Mouse (Mus musculus) small intestine, adult 2 months (tissue): ENCODE results near the gene Mrpl18. TPM values are rescaled to one million over a fixed set of nuclear protein-coding genes. Genes with fewer than 3 reads are reported as not detected.

ENCODE experiments used
- H3K27ac ChIP-seq: fragments of 200-500 bp; 2 replicates; pipeline ENCODE4 v1.5.1; 2012; ENCODE audit warnings: low read depth, low read length, control low read depth, inconsistent platforms; ENCODE audit not compliant: insufficient read depth
- H3K27me3 ChIP-seq: fragments of 200-500 bp; 2 replicates; pipeline ENCODE4 v1.6.1; 2012; ENCODE audit warnings: mild to moderate bottlenecking, moderate library complexity, low read length, inconsistent platforms; ENCODE audit not compliant: control insufficient read depth, insufficient read depth
- H3K36me3 ChIP-seq: fragments of 200-500 bp; 2 replicates; pipeline ENCODE4 v1.6.1; 2012; ENCODE audit warnings: mild to moderate bottlenecking, low read length, control low read depth, inconsistent platforms; ENCODE audit not compliant: control insufficient read depth, insufficient read depth
- H3K4me1 ChIP-seq: fragments of 200-500 bp; 2 replicates; pipeline ENCODE4 v1.6.1; 2012; ENCODE audit warnings: low read length, inconsistent platforms, mixed read lengths; ENCODE audit not compliant: control insufficient read depth, insufficient read depth, insufficient read length
- H3K4me3 ChIP-seq: fragments of 200-500 bp; 2 replicates; pipeline ENCODE4 v1.5.1; 2012; ENCODE audit warnings: low read depth, mild to moderate bottlenecking, control low read depth, inconsistent platforms, low read length, moderate library complexity
- CTCF ChIP-seq: fragments of 200-500 bp; IDR thresholded peaks from 2 replicates; pipeline ENCODE4 v1.5.1; 2012; ENCODE audit warnings: low read depth, mild to moderate bottlenecking, control low read depth, inconsistent platforms, low read length, moderate library complexity, mixed read lengths; ENCODE audit not compliant: insufficient replicate concordance, insufficient read length; ENCODE audit errors: extremely low read depth
- POLR2A ChIP-seq: fragments of 200-500 bp; IDR thresholded peaks from 2 replicates; pipeline ENCODE4 v1.6.1; 2012; ENCODE audit warnings: low read depth, mild to moderate bottlenecking, control low read depth, inconsistent platforms, low read length, moderate library complexity
- WGBS: fragments of 180-500 bp; shearing (Covaris S2); methylation state at CpG from one replicate; pipeline ENCODE4 v1.1.7; 2018; 5-methylcytosine and 5-hydroxymethylcytosine counted together
- polyA plus RNA-seq: library from polyadenylated mRNA; depleted of rRNA; stranded (reverse); fragments of >200 nt; gene quantifications from 2 replicates; pipeline ENCODE4 v1.2.3, GENCODE M21; 2012; rRNA removed

Gene Mrpl18
- polyA plus RNA-seq, 1 experiment = 19.4 TPM

GRCm38 (mm10) chr17:12872275-12873028 is 43.7 kb downstream of the Mrpl18 start:
- H3K27me3 ChIP-seq = no peaks in the 10 kb centered on the region
- no peaks in the 10 kb centered on the region for H3K36me3 ChIP-seq
- H3K4me1 ChIP-seq = no peaks in the 10 kb centered on the region
- no peak overlapping the region for H3K4me3 ChIP-seq
- no peak overlapping the region for H3K27ac ChIP-seq
- WGBS = 49% methylated on average over 16 of the region's 16 CpGs
- TF ChIP-seq CTCF = no peak
- TF ChIP-seq POLR2A = no peak

DNA sequence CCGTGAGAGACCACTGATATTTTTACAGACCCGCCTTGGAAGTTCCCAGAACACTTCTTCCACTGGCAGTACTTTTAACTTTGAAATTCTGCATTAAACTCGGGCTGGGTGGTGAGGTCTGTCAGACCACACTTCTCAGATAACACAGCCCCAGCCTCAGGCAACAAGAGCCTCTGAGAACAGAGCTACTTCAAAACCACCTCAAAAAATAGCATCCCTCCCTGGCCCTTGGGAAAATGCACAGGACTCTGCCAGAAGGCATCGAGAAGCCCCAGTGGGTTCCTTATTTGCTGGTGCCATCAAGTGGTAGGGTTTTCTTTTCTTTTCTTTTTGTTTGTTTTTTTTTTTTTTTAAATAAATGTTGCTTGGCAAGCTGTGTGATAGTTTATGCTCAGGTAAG is 47.5 kb downstream of the Mrpl18 start:
- no peak overlapping the region for H3K4me3 ChIP-seq
- no peaks in the 10 kb centered on the region for H3K27me3 ChIP-seq
- H3K36me3 ChIP-seq = no peaks in the 10 kb centered on the region
- no peaks in the 10 kb centered on the region for H3K4me1 ChIP-seq
- WGBS = 28% methylated on average over 4 of the region's 4 CpGs
- H3K27ac ChIP-seq = no peak overlapping the region
- no peak for TF ChIP-seq CTCF
- no peak for TF ChIP-seq POLR2A

- Histone ChIP-seq H3K27ac (no peak within 1 kb of the TSS), H3K4me1 (no peaks in the 10 kb centered on the region), H3K4me3 (no peak within 1 kb of the TSS), H3K36me3 (no peaks in the 10 kb centered on the region), H3K27me3 (no peaks in the 10 kb centered on the region)
- TF ChIP-seq POLR2A = no peak
- WGBS = 41% methylated on average over 2 of the region's 2 CpGs
These were observed 48.1 kb downstream of the Mrpl18 start, which contains the start of gene Mas1 for GRCm38 (mm10) chr17:12868043-12868442. TSS of gene Mas1 (minus strand) at chr17:12868143.

- TF ChIP-seq POLR2A = no peak
- TF ChIP-seq CTCF = no peak
- 85% methylated on average over 10 of the region's 10 CpGs for WGBS
- no peaks in the 10 kb centered on the region for H3K4me1 ChIP-seq
- H3K4me3 ChIP-seq = no peak overlapping the region
- no peaks in the 10 kb centered on the region for H3K27me3 ChIP-seq
- no peaks in the 10 kb centered on the region for H3K36me3 ChIP-seq
- H3K27ac ChIP-seq = no peak overlapping the region
These were observed 49.3 kb downstream of the Mrpl18 start for GRCm38 (mm10) chr17:12866853-12867252.

DNA sequence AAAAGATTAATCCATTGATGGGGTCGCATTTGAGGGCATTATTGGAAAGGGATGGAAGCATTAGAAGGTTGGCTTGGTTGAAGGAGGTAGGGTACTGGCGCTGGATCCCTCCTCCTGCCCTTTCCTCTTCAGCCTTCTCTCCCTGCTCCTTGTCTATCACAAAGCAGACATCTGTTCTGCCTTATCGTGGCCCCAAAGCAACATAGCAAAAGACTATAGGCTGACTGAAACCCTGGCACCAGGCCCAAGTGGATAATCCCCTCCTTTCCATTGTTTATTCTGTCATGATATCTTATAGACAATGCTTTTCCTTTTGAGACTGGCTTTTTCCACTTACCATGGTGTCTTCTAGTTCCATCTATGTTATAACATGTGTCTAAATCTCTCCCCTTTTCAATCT is 50.7 kb downstream of the Mrpl18 start:
- Histone ChIP-seq H3K27ac (no peak overlapping the region), H3K4me1 (no peaks in the 10 kb centered on the region), H3K27me3 (no peaks in the 10 kb centered on the region), H3K4me3 (no peak overlapping the region), H3K36me3 (no peaks in the 10 kb centered on the region)
- TF ChIP-seq CTCF (no peak), POLR2A (no peak)
- WGBS = 55% methylated on average over 3 of the region's 3 CpGs

DNA sequence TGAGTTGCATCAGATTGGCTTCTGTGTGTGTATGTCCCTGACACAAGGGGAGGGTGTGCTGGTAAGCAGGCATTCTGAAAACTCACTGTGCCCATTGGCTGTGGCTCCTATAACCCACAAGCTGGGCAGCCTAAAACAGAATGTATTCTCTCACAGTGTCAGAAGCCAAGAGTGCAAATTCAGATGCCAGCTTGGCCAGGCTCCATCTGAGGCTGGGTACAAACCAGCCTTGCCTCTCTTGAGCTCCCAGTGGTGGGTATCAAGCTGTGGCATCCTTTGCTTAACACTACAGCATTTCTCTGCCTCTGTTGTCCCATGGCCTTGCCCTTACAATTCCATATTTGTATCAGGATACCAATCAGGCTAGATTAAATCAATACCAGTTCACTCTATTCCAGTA is 52.0 kb downstream of the Mrpl18 start:
- H3K4me3 ChIP-seq = no peak overlapping the region
- H3K27ac ChIP-seq = no peak overlapping the region
- TF ChIP-seq POLR2A = no peak
- no peak for TF ChIP-seq CTCF
- no peaks in the 10 kb centered on the region for H3K36me3 ChIP-seq
- no peaks in the 10 kb centered on the region for H3K4me1 ChIP-seq
- no peaks in the 10 kb centered on the region for H3K27me3 ChIP-seq

Other genes starting within 250 kb of the Mrpl18 start
- gene Slc22a1, start 240.5 kb downstream of the Mrpl18 start, polyA plus RNA-seq = 32.1 and 46.4 TPM in 2 replicates
- gene Igf2r, start 146.7 kb downstream of the Mrpl18 start, polyA plus RNA-seq = 8.3 and 19.7 TPM in 2 replicates
- gene Mas1, start 48.2 kb downstream of the Mrpl18 start, polyA plus RNA-seq = not detected in 2 replicates
- gene Mrgprh, start 40.3 kb downstream of the Mrpl18 start, polyA plus RNA-seq = not detected in 2 replicates
- gene Pnldc1, start 6.1 kb downstream of the Mrpl18 start, polyA plus RNA-seq = 0.24 and 0.41 TPM in 2 replicates
- 9.8 and 19.5 TPM in 2 replicates for gene Tcp1, start 644 bp downstream of the Mrpl18 start, polyA plus RNA-seq
- gene Acat3, start 24.3 kb upstream of the Mrpl18 start, polyA plus RNA-seq = 0.38 TPM in 1 of 2 replicates, not detected in the other
- 5.3 and 7.9 TPM in 2 replicates for gene Acat2, start 44.4 kb upstream of the Mrpl18 start, polyA plus RNA-seq
- gene Wtap, start 77.8 kb upstream of the Mrpl18 start, polyA plus RNA-seq = 4.5 and 11.0 TPM in 2 replicates
- 511 and 521 TPM in 2 replicates for gene Sod2, start 90.5 kb upstream of the Mrpl18 start, polyA plus RNA-seq
- gene Gpr31b, start 136.0 kb upstream of the Mrpl18 start, polyA plus RNA-seq = 0.76 and 1.1 TPM in 2 replicates
- not detected in 2 replicates for gene Tcp10b, start 144.8 kb upstream of the Mrpl18 start, polyA plus RNA-seq
- 0.77 and 15.8 TPM in 2 replicates for gene Unc93a, start 215.5 kb upstream of the Mrpl18 start, polyA plus RNA-seq